Mouse (Mus musculus) G1E (cell line): ENCODE data around the gene Pla2g4f.

Source experiments
- CTCF ChIP-seq: IDR thresholded peaks from 2 replicates; pipeline ENCODE4 v1.5.1; 2012; ENCODE audit warnings: low read depth, low read length, inconsistent platforms, mixed read lengths
- GATA1 ChIP-seq: IDR thresholded peaks from 2 replicates; pipeline ENCODE4 v1.6.1; 2012; ENCODE audit warnings: borderline replicate concordance, low read length, inconsistent platforms, mixed read lengths
- GATA2 ChIP-seq: IDR thresholded peaks from 2 replicates; pipeline ENCODE4 v1.6.1; 2012; ENCODE audit warnings: low read depth, low read length, inconsistent platforms, borderline replicate concordance
- POLR2AphosphoS5 ChIP-seq: IDR thresholded peaks from 2 replicates; pipeline ENCODE4 v1.6.1; 2012; ENCODE audit warnings: low read depth, low read length, inconsistent platforms; ENCODE audit not compliant: insufficient replicate concordance
- TAL1 ChIP-seq: conservative IDR thresholded peaks from 2 replicates; pipeline ENCODE4 v1.6.1; 2012; ENCODE audit warnings: low read depth, low read length, inconsistent platforms, mixed read lengths

GRCm38 (mm10) chr2:120315077-120315476 lies 1.1 kb upstream of the Pla2g4f start:
- no peak for TF ChIP-seq CTCF
- no peak for TF ChIP-seq POLR2AphosphoS5
- TF ChIP-seq TAL1: no peak
- TF ChIP-seq GATA1: no peak
- no peak for TF ChIP-seq GATA2
